Mouse (Mus musculus) cerebellum, postnatal 14 days (tissue): ENCODE measurements around the gene Gm37240.

Source experiments
- DNase-seq, 2 experiments: peaks; one replicate each; pipeline ENCODE4 v3.0.0; 2021; ENCODE audit warnings: mixed read lengths in 2 of 2

Gene Gm37240

DNA sequence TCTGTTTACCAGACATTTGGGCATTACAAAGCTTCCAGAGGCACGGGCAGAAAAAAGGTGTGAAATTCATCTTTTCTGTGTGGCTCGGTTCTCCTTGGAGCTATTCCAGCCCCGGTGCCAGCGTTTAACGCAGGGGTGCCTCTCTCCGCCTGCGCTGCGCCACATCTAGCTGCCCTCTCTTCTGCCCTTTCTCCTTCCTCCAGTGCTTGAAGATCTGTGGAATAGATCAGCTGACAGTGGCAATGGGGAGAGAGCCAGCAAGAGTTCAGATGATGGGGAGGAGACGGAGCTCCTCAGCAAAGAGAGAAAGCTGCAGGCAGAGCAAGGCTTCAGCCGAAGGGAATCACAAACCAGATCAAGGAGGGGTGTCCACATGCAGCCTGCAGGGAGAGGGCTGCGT lies 714.8 kb downstream of the Gm37240 start:
- peak; percentile 50 to 57 for DNase-seq

DNA sequence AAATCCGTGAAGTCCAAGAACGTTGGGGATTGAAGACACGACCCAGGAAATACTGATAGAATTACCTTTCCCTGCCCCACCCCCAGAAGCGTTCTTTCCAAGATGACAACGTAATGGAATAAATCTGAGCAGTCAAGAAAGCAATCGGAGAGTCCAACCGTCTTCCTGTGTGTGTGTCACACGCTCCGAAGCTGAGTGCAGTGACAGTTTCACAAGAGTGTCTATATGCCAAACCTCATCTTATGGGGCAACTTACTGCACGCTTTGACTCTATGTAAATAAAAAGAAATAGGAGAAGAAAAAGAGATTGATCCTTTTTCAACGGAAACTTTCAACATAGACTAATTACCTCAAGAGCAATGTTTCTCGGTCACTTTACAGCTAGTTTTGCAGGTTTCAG lies 715.2 kb downstream of the Gm37240 start:
- DNase-seq = no peak

DNA sequence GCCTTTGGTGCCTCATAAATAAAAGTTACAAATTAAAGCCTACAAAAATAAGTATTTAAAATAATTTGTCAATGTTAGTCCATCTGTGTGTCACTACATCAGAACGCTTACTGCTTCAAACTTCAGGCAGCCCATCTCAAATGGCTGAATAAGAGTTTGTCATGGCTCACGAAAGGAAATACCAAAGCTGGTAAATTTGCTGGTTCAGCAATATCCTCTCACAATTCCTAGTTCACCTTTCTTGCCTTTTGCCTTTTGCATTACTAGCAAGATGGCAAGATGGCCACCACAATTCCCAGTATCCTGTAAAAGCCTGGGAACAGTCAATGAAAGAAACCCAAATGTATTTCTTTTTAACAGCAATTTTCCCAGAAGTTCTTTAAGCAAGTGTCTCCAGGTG lies 718.5 kb downstream of the Gm37240 start:
- no peak for DNase-seq

DNA sequence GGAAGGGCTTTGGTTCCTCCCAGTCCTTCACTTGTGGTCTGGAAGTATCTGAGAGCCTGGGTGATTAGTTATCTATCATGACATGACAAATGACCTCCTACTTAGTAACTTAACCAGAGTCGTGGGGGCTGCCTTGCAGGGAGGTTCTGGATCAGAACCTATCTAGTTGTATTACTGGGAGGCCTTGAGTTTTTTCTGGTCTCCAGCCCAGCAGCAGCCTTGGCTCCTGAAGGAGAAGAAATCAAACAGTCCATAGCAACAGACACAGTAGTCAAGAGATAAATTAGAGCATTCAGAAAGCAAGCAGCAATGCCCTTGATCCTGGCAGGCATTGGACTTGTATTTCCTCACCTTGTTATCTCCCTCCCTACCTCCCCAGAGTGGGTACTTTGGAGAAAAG lies 722.4 kb downstream of the Gm37240 start:
- no peak for DNase-seq

DNA sequence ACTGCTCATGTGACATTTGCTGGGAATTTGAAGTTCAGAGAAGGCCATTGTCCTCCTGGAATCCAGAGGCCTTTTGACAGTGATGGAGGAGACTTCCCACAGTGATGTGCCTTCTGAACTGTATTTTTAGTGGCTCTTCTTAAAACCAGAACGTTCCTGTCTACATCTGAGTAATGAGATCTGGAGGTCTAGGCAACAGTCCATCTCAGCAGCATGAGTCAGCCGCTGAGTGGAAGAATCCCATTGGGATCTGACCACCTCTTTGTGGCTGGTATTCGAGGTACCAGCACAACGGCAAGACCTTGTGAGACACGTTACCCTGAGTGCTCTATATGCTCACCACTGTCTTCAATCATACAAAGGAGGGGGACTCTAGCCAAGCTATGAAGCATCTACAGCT lies 723.9 kb downstream of the Gm37240 start:
- DNase-seq = no peak

DNA sequence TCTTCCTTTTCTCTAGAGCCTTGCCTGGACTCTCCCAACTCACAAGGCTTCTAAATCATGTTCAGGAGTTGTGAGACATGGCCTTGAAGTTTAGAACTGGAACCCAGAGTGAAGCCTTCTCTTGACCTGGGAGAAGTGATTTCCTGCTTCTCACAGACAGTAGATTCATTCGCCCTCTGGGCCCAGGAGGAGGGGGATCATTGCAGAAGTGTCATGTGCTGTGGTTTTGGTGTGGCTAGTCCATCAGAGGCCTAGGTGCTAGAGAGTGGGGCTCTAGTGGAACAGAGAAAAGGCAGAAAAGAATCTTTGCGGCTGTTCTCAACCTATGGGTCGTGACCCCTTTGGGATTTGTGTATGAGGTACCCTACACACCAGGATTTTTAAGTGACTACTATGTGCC lies 724.9 kb downstream of the Gm37240 start:
- no peak for DNase-seq

DNA sequence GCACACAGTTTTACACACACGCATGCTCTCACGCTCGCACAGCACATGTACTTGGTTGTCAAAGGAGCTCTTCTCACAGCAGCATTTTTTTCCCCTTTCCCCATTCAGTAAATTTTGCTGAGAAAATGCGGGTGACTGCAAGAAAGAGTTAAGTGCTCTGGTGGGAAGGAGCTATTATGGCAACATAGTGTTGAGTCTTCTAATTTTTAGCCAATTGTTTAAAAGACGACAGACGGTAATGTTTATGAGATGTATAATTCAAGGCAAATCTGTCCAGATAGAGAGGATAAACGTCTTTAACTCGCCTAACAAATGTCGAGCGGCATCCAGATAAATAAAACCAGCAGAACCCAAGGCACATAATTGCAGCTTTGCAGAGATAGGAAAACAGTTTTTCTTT lies 726.5 kb downstream of the Gm37240 start:
- DNase-seq = no peak

DNA sequence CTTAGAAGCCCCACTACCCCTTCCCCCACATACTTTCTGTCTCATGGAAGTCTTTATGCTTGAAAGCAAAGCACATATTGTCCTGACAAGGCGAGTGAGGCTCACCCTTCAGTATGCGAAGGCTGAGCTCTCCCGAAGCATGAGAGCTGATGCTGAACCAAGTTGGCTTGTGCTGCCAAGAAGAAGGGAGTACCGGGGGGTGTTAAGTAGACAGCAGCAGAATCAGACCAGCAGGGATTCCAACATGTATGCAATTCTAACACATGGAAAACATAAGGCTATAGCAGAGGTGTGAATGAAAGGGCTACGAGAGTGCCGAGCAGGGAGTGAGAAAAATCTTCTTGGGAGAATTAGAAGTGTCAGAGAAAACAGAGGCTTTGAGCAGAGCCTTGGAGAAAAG lies 727.7 kb downstream of the Gm37240 start:
- no peak for DNase-seq

DNA sequence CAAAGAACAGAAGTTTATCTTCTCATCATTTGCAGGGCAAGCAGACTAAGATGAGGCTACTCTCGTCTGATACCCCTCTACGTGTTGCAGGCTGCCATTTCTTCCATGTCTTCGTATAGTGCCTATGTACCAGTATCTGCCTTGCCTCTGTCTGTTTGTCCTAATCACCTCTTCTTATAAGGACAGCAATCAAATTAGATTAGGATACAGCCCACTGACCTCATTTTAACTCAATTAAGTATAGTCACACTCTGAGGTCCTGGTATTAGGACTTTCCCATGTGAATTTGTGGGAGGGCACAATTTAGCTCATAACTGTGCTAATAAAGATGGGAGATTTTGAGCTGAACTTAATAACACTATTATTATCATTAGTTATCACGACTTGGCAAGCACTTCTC lies 738.5 kb downstream of the Gm37240 start:
- no peak for DNase-seq

DNA sequence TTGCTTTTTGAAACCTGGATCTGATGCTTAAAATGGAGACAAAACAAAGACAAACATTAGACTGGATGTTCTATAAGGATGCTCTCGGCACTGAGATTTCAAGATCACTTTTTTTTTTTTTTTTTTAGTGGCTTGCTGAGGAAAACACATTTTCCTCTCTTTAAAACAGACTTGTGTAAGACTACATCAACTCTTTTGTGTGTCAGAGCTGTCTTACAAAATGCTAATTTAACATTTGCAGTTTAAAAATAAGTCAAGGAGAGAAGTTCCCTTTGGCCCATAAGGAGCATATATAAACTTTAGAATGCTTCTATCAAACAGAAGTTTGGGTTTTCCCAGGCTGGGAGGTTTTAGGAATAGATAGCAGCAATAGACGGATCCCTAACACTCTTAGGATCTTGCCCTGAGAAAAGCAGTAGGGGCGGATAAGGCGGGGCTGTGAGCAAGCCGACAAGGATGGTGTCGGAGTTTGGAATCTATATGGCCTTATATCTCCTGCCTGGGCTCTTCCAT lies 739.2 kb downstream of the Gm37240 start:
- no peak for DNase-seq

DNA sequence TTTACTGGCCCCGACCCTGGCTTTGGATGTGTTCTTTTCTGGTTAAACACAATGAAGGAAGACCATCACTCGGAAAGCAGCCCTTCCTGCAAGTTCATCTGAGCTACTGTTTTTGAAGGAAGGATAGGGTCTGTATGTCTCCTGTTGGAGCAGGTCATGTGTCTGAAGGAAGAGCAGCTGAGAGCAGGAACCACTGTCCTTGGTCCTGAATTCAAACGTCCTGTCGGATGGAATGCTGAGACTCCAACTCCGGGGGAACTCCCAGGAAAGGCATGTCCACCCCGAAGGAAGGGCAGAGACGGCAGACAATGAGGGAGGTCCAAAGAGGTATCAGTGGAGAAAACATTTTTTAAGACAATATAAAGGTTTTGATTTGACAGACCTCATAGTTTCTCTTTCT lies 741.8 kb downstream of the Gm37240 start:
- DNase-seq = no peak

DNA sequence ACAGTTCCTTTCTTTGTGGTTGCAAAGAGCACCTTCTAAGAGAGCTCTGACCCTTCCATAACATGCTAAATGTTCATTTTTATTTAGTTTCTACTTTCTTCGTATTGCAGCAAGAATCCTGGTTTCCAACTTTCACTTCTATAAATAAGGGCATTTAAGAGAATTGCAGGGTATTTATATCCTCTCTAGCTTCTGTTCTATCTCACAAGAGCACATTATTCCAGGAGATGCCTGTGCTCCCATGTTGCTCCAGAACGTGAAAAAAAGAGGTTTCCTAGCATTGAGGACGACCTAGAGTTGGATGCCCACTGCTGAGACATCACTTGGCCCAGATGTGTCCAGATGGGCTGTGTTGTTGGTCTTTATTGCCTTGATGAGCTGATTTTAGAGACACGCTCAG lies 742.2 kb downstream of the Gm37240 start:
- no peak for DNase-seq

DNA sequence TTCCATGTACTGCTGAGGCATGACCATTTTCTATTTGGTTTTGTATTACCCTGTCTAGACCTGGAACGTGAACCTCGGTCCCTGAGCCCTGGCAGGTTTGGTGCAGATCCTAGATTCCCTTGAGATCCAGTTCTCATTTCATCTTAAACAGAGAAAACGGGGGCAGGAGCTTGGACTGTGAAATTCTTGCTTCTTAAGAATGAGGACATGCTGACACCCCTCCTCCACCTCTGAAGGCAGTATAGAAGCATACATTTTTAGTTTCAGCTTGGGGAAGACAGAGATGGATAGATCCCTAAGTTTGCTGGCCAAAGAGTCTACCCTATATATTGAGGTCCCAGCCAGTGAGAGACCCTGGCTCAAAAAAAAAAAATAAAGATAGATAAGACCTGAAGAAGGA lies 742.9 kb downstream of the Gm37240 start:
- DNase-seq = no peak

DNA sequence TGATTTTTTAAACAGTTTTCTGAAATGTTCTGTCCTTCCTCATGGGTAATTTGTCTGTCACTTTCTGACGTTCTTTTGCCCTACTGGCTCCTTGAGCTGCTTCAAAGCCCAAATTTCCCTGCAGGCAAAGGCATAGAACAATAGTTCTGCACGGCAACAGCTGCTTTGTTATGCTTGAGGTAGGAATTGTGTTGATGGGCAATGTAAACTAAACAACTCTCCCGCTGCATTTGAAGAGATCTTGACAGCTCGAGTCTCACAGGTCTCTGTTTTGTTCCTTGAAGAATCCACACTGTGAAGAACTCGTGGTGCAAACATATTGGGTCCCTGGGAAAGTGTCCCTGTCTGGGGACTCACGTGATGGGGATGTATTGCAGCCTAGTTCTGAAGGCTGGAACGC lies 746.8 kb downstream of the Gm37240 start:
- DNase-seq = no peak

DNA sequence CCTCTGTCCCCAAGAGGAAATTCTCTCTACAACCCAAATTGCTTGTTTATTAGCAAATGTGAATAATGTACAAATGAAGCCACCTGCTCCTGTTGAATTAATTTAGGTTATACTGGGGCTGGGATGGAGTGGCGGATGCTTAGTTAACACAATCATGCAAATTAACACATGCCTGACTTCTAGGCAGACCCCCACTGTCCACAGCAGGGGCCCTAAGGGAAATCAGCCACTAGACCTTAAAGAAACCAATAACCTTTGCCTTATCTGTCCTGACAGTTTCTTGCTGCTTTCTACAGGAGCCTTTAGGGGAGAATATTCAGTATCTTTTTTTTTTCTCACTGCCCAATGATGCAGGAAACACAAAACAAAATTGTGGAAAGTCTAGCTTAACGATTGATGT lies 748.9 kb downstream of the Gm37240 start:
- no peak for DNase-seq

DNA sequence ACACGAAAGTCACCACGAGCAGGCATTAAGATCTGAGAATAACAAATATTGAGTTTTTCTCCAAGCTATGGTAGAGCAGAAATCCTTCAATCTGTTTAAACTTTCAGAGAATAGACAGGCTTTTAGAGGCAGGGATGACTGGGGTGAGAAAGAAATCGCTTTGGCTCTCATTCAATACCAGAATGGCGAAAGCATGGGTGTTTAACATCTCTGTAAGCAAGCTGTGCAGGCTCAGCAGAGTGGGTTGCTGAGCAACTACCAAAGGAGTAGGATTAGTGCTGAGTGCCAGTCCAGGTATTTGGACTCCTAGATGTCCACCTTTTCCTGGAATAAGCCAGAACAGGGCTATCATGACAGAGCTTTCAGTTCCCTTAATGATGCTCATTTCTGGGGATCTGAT lies 753.8 kb downstream of the Gm37240 start:
- DNase-seq = no peak

DNA sequence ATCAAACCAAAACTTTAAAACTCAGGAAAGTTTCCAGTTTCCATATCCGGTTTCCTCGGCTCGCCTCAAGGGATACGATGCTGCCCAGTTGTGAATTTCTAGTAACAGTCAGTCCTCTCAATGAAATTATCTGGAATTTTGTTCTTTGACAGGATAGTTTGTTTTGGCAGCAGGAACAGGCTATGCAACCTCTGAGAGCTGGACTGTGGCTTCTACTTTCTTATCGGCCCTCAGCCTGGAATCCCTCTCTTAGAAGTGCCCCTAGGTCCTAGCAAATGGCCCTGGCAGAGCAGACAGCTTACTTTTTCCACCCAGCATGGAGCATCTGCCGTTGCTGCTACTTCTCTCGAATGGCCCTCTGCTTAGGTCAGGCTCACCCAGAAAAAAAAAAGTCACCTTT lies 755.4 kb downstream of the Gm37240 start:
- DNase-seq = no peak

DNA sequence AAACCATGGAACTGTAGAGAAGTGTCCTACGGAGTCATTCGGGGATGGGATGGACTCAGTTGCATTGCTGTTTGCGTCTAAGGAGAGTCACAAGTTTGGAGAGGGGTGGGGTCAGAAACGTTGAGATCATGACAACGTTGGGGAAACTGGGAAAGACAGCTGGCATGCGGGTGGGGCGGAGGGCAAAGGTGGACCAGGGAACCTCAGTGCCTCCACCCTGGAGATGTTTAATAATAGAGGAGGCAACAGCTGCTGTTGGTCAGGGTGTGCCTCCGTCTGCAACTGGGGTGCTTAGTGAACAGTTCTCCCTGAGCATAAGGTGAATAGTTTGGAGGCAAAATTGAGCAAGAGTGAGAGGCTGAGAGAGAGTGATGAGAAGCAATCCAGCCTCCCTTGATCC lies 758.8 kb downstream of the Gm37240 start:
- no peak for DNase-seq

DNA sequence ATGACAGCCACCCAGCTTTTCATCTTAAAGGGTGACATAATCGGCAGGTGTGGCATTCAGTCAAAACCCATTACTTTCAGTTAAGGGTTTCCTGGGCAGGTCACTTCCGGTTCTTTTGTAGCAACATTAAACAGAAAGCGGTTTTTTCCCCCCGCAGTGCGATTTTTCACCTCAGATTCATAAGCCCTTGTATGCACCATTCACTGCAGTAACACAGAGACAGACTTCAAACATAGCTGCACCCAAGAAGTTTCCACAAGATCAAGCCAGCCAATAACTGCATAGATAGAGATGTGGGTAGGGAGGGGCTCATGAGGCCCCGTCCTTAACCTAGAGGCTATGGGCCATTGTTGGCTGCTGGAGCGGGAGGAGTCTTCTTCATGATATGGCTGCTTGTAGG lies 760.3 kb downstream of the Gm37240 start:
- DNase-seq = no peak

DNA sequence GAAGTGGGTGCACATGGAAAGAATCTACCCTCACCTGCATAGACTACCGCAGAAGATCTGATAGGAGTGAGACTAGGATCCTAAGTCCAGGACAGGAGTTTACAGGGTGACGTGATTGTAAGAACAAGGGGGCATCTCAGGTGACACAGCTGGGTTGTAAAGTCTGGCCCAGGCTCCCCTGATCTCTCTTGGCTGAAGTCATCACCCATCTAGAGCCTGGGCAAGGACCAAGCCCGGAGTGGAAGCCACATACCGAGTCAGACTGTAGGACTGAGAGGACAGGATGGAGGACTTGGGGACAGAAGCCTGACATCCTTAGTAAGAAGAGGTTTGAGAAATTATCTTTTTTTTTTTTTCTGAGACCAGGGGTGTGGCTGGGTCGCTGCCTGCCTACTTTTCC lies 761.8 kb downstream of the Gm37240 start:
- DNase-seq = no peak

DNA sequence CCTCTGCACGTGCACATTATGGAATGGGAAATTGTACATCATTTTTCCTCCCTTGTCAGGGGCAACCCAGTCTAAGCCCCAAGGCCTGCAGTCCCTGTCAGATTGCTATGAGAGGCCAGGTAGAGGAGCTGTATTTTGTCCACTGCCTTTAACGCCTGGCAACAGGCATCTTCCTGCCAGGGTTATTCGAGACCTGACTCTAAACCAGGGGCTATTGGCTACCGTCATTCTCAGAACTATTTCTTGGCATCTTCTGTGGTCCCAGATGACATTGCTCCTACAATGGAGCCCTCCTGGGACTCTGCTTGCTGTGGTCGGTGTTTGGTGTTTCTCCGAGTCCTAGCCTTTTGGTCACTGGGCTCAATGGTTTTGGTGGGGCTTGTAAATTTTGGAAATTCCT lies 762.4 kb downstream of the Gm37240 start:
- DNase-seq = no peak

DNA sequence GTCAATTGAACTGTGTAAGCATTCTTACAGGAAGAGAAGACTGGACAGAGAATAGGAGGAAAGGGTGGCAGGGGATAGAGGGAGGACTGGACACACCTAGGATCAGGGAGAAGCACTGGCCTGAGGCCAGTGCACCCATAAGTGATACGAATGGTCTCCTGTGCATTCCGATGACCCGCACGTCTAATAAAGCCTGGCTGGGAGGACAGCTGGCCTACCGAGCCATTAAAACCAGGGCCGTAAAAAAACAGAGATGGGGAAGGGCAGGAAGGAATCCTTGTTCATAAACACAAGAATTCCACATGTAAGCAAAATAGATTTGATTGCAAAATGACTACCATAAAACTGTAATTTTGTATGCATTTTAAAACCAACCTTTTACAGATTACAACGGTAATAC lies 762.9 kb downstream of the Gm37240 start:
- DNase-seq = no peak

DNA sequence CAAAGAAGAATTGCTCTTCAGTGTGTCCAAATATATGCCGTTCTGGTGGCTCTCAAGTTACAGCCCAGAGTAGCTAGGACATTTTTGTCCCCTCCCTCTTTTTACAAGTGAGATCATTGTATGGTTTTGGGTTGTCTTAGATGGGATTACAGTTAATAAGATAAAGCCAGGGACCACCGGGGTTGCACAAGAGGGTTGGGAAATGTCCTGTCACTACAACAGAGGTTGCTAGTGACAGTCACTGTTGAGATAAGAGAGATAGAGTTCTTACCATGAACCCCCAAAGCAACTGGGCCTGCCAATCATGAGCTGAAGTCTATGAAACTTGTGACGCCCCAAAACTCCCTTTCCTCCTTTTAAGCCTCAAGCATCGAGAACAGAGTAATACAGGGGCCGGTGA lies 769.6 kb downstream of the Gm37240 start:
- DNase-seq = no peak

DNA sequence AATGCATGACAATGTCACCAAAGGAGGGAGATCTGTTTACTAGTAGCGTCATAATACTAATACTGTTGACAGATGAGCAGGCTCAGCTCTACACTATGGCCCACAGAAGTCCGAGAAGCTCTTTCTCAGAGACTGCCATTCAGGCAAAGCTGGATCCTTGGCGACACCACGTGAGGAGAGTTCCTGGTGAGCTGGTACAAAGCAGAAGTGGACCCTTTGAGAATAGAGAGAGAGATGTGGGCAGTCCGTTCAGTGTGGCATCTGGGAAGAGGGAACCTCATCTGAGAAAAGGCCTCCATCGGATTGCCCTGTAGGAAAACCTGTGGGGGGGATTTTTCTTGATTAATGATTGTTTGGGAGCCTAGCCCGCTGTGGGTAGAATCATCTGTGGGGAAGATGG lies 770.3 kb downstream of the Gm37240 start:
- no peak for DNase-seq

DNA sequence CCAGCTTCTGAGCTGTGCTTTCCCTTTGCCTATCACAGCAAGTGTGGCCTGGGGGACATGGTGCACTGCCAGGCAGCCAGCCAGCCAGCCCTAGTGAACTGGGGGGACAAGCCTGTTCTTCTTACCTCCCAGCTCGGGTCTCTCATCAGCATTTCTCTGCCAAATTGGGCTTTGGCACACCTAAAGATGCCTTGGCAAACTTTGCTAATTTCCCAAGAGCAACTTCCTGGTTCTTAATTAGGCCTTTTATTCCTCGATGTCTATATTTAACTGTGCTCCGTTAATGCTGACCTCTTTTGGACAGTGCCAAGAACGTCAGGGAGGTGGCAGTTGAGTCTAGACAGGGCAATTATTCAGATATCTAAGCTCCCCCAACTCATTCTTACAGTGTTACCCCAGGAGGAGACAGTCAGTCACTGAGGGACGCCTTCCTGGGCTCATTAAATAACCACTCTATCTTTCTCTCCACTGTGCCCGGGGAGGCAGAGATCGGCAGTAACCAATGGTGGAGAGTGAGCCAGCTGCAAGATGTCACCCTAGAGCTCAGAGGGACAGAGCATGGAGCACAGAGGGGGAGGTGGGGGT lies 771.3 kb downstream of the Gm37240 start:
- DNase-seq = peak; percentile 36 to 43

DNA sequence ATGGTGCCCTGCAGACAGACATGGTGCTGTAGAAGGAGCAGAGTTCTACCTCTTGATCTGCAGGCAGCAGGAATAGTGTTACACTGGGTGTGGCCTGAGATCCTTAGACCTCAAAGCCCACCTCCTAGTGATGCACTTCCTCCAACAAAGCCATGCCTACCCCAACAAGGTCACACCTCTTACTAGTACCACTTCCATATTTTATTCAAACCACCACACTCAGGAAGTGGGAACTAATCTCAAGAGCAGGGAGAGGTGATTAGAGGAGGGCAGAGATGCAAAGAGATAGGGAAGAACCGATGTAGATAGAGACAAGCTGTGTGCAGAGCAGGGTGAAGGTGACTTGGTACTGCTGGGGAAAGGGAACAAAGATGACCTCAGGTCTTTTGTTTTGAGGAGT lies 773.8 kb downstream of the Gm37240 start:
- DNase-seq = no peak
